Mouse (Mus musculus) gastrocnemius, postnatal 10 days (tissue): ENCODE measurements at regions not wholly inside any gene's neighbourhood (a gene's known extent, or its start where the extent isn't known, plus 50 kb on each side); places are given as distances from the start of the nearest gene placed in this dataset.

Source experiments
- DNase-seq: peaks from one replicate; pipeline ENCODE4 v3.0.0; 2021; ENCODE audit warnings: mixed read lengths

DNA sequence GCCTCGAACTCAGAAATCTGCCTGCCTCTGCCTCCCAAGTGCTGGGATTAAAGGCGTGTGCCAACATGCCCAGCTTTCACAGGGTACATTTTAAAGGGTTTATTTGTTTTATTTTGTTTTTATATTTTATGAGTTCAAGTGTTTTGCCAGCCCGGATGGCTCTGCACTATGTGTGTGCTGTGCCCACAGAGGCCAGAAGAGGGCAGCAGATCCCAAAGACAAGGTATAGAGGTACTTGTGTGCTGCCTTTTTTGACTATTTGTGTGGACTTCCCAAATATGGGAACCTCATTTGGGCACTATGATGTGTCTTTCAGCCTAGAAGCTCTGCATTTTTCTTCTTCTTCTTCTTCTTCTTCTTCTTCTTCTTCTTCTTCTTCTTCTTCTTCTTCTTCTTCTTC, 176.4 kb upstream of the Azi2 start:
- DNase-seq = no peak

DNA sequence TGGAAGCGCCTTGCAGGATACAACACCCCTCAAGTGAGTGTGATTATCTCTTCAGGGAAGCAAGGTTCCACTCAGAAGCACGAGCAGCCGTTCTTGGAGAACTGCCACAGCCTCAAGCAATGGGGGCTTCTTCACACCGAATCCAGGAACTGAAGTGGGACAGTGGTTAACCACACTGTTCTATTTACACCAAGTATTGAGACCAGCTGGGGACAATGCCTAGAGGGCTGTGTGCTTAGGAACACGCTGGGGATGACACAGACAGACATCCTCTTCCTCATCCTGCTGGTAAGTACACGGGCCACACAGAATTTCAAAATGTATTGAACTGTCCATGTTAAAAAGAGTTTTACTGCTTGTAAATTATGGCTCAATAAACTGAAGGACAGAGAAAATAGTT, 177.0 kb upstream of the Azi2 start:
- DNase-seq = no peak

DNA sequence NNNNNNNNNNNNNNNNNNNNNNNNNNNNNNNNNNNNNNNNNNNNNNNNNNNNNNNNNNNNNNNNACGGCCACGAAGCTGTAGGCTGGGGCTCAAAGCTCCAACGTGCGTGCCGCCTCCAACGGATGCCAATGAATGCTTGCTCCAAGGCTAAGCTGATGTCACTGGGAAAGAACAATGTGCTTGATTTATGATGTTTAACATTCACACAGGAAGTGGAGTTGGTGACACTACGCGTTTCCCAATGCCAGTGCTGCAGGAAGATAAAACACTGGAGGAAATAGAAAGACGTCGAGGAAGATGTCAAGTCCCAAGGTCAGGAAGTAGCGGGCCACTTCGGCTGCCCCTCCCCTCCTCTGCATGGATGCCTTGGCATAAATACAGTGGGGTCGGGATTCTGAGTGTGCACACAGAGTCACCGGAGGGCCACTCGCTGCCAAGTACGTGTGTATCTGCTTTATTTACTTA, 180.7 kb upstream of the Azi2 start:
- no peak for DNase-seq

DNA sequence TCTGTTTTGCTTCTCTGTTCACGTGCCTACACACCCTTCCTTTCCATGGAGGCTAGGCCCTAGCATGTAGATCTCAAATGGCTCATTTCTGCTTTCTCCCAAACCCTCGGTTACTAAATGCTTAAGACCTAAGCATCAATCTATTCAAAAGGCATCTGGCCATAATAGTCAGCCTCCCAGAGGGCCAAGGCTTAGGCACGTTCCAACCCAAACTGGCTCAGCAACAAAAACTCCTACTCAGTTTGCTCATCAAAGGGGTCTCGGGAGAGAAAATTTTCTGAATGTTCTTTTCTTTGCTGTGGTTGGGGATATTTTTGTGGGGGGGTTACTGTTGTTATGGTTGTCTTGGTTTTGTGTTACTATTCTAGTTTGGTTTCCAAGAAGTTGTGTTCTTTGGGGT, 196.8 kb upstream of the Azi2 start:
- DNase-seq = no peak

DNA sequence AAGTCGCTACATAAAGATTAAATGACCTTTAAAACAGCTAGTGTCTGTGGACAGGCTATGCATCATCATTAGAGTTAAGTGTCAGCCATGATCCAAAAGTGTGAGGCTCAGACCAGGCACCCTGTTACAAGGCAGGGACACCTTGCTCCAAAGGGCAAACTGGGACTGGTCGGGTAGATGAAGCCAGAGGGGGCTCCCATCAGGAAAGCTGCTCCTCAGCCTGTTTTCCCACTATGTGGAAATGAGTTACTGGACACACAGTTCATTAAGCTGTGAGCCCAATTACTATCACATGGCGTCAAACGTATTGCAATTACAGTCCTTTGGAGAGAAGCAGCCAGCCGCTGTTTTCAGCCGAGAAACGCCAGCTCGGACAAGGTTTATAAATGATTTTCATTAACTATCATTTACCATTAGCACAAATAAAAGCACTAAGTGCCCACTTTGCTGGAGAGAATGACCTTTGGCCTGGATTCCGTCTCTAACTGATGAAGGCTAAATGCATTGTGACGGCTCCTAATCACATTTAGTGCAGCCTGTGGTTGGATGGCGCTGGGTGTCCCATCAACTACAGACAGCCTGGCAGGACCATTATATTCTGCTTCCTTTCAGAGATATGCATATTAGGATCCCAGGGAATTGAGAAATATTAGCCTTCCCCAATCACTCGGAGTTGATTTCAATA, 203.5 kb upstream of the Azi2 start:
- no peak for DNase-seq

DNA sequence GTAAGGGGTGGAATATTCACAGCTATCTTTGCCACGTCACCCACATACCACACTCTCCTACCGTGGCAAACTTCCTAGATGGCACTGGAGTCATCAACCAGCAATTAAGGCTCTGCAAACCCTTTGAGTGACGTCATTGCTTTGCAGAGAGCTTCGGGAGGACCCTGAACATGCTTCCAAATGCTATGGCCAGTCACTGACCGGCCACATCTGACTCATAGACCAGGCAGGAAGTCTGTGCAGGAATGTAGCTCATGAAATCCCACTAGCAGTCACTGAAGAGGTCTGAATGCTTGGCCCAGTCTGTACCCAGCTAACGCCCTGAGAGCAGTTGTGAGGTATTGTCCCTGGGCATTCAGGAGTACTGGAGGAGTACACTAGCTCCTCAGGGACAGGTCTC, 203.9 kb upstream of the Rbms3 start:
- DNase-seq = no peak

DNA sequence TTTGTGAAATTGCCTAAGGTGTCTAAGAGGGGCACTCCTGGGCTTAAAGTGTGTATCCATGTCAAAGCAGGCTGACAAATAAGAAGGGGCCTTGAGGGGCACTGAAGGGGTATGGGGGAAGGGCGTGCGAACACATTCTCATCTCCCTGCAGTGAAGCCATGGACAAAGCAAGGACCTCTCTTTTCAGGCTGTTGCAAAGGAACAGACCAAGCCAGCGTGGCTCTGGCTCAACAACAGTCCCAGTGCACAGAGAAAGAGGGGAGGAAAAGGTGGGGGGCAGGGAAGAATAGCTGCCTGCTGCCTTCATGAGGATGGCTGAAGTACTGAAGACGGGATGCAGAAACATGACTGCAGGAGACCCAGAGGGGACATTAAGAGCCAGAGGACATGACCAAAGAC, 184.9 kb upstream of the Rbms3 start:
- DNase-seq = no peak

DNA sequence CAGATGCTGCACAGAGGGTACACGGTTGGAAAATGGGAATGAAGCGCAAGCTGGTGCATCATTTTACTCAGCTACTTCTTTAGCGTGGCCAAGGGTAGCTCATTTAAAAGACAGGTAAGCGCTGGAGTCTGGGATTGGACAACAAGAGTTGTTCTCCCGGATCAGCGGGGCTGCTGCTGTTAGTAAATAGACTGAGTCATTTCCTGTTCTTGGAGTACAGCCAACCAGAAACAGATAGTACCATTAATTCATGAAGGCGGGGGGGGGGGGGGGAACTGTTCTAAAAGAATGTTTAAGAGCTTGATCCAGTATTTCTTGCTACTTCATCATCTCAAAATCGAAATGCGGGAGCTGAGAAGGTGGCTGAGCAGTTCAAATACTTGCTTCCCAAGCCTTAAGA, 183.5 kb upstream of the Rbms3 start:
- no peak for DNase-seq

DNA sequence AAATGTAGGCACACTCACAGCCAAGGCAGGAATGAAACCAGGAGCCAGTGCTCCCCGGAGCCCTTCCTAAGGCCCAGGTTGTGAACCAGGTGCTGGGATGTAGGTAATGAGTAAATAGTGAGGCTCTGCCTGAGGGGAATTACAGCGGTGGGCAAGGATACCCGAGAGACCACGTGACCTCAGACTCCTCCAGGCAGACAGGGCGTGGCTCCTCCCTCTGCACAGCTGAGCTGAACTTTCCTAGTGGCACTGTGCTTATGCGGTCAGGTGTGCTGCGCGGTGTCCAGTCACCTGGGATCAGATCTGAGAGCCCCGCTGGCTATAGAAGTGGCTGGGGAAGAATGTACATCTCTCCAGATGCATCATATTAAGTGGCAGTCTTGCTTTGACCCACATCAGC, 176.1 kb upstream of the Rbms3 start:
- no peak for DNase-seq

DNA sequence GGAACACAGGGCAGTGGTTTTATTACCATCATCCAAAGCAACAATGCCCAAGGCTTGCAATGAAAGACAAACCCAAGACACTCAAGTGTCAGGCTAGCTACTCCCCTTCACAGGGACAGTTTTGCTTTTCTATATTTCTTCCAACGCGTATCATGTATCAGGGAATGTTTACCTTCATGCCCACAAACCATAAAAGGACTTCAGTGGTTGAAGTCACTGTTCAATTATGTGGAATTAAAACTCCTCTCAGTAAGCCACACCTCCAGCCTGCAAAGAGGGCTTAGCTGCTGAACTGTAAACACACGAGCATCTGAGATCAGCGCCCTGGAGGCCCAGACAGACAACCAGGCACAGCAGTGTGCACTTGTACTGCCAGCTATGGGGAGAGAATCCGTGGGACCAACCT, 154.5 kb upstream of the Rbms3 start:
- no peak for DNase-seq

DNA sequence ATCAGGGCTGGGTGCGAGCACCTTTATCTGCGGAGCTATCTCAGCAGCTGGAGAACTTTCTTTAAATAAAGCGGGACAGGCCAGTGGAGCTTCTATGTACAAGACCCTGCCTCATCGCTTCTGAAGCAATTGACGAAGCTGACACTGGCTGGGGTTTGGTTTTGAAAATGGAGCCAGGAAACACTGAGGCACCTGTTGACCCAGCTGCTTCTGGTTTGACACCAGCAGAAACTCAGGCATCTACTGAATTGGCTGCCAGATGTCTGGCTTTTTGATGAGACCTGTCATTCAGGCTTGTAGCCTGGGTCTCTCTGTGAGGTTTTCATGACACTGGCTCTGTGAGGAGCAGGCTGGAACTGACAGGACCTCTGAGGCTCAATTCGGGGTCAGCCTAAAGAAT, 124.9 kb upstream of the Rbms3 start:
- no peak for DNase-seq

DNA sequence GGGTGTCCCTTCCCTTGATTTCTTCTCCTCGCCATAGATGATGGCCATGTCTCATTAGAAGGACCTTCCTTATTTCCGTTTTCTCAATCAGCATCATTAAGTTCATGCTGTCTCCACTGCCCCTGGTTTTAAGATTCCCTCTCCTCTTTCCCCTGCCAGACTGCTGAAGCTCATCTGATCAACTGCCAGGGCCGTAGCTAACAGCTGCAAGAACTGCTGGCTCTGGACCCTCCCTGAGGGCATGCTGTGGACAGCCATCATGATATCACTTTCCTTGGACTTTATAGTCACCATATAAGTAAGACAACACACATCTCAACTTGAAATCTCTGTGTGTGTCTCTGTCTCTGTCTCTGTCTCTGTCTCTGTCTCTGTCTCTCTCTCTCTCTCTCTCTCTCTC, 123.8 kb upstream of the Rbms3 start:
- DNase-seq = peak; percentile 45

DNA sequence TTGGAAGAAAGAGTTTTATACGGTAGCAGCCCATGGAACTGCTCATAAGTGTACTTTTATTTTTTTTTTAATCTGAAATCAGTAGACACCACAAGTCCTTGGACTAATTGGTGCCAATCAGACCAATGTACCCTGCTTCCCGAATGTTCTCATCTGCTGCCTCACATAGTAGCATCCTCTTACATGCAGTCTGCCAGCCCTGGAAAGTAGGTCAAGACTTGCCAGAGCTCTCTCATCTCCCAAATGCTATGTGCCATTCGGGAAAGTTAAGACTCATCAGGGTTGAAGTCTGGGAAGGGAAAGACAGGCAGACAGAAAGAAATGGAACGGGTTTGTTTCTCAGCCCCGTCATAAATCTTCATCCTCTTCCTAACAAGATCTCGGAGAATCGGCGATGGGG, 115.2 kb upstream of the Rbms3 start:
- DNase-seq = no peak

DNA sequence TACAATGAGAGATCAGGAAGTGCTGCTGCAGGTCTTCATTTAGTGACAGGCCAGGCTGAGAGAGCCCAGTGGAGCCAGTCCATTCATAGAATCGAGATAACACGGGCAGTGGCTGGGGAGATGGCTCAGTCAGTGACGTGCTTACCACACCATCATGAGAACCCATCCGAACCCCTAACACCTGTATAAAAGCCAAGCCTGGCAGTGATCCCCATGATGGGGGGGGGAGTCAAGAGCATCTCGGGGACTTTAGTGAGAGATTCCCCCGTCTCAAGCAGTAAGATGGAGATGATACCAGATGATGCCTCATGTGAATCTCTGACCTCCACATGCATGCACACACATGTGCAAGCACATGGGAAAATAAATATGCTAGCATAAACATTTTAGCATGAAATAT, 99.7 kb upstream of the Rbms3 start:
- DNase-seq = no peak

DNA sequence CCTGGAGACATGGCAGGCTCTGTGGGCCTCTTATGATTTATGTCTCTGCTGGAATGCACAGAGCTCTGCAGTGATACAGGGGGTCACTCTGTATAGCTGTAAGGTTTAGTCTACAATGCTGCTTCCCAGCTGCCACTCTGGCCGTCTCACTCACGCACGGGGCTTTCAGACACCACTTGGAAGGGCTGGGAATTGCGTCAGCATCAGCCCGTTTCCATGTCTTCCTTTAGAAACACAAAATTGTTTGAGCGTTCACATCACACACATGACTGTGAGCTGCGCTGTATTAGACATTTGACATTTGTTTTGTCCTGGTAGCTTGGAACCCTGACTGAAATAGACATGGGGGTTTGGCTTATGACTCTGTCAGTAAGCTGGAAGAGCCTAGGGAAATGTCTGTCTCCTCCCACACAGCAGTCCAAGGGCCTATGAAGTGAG, 90.5 kb upstream of the Rbms3 start:
- no peak for DNase-seq

DNA sequence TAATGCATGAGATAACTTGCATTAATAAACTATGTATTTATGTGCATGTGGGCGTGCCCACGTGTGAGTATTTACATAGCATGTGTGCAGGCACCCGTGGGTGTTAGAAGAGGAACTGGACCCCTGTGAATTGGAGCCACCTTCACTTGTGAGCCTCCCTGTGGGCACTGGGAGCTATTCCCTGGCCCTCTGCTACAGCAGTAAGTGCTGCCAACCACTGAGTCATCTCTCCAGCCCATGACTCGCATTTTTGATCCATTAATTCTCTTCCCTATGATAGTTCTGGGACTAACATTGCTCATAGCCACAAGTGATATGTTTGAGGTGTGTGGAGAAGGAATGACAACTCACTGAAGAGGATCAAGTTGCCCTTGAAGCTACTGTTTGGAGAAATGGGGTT, 87.6 kb upstream of the Rbms3 start:
- no peak for DNase-seq

DNA sequence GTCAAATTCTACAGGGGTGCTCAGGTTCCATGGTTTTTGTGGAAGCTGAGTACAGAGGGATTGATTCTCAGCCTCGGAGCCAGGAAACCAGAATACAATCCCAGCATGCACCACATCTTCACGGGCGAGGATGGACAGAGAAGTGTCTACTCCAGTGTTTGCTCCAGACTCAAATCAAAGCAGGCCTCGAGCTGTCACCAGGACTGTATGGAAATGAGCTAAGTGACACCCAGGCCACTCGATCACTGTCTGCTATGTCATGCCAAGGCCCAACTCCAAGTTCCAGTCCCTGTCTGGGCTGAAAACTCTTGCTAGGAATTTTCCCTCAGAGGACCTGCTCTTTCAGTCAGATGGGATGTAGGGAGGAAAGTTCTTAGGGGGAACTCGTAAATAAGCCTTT, 86.8 kb upstream of the Rbms3 start:
- no peak for DNase-seq

DNA sequence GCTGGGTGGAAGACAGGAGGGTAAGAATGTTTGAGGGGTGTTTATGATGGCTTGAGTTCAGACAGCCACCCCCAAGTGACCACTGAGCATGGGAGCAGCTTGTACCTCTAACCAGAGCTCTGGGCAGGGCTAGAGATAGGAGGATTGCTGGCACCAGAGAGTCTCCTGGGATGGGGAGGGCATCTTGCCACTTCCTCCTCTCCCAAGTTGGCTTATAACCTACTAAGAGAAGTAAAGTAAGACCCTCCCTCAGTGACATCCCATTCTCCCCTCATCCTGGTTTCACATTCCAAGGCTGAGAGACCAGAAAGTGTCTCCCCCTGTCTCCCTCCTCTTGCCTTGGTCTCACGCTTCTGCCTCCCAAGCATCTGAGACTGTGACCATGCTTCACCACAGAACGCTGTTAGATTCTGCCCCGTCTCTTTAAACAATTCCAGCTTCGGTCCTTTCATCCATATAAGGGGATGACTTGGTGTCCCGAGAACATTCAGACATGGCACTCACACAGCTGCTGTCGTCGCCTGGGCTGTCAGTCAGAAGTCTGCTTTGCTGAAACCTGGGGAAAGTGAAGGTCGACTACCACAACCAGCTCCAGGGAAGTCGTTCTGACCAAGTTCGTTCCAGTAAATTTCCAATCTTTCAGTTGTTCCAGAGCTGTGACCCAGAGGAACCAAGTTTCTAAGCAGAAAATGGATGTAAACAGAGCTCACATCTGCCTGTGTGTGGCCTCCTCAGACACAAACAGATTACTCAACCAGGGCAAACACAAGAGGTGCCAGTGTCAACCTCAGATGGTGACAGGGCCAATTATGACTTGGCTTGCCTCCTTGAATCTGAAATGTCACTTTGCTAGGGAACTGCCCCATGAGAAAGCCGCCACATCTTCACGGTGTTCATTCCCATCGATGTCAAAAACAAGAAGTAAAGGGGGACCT, 85.3 kb upstream of the Rbms3 start:
- no peak for DNase-seq

DNA sequence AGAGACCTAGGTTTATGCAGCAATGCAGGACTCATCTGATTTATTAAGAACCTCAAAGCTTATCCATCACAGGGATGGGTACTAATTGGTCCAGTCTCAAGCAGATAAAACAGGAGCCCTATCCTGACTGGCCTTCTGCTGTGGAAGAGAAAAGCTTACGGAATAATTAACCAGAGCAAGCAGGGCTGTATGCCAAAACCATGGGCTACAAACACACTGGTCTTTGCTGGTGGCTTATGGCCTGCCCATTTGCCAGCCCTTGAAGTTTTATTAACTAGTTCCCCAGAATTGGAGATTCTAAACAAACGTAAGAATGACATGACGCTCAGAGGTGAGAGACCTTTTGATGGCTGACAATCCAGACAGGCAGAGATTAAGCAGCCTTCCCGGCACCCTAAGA, 83.4 kb upstream of the Rbms3 start:
- DNase-seq = no peak

DNA sequence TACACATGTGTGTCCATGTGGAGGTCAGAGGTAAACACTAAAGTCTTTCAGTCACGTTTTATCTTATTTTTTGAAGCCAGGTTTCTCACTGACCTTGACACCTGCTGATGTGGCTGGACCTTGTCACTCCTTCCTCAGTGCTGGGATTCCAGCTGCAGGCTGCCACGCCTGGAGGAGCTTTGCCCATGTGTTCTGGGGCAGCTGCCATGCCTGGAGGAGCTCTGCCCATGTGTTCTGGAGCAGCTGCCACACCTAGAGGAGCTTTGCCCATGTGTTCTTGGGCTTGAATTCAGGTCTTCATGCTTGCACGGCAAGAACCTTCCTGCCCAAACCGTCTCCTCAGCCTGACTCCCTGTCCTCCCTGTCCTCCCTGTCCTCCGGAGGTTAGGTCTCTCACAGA, 82.1 kb upstream of the Rbms3 start:
- no peak for DNase-seq

DNA sequence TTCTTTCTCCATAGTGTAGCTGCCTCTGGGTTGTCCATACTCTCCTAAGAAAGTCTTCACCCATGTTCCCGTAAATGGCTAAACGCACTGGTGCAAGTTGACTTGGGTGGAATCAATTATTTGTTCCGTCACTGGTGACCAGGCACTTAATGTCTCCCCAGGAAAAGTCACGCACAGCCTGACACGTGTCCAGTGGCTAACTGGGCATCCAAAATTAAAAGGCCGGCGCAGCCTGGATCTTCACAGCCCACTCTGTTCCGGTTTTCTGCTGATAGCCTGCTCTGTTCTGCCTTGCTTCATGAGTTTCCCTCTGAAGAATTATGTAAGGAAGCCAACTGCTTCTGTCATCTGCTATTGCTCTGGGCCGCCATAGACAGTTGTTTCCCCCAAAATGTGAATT, 81.3 kb upstream of the Rbms3 start:
- DNase-seq = no peak

DNA sequence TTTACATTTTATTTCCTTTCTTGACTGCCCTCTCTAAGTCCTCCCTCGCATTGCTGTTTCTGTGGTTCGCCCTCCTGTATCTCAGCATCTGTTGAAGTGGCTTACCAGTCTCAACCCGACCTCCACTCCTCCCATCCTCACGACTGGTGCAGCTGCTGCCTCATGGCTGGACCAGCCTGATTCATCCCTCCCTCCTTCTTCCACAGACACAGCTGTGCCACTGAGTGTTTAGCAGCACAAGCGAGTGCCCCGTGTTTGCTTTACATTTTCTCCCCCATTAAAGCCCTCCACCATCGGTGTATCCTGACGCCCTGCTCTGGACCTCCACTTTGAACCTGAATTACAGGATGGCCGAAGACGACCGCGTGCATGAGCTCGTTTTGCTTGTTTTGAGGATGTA, 80.0 kb upstream of the Rbms3 start:
- no peak for DNase-seq

DNA sequence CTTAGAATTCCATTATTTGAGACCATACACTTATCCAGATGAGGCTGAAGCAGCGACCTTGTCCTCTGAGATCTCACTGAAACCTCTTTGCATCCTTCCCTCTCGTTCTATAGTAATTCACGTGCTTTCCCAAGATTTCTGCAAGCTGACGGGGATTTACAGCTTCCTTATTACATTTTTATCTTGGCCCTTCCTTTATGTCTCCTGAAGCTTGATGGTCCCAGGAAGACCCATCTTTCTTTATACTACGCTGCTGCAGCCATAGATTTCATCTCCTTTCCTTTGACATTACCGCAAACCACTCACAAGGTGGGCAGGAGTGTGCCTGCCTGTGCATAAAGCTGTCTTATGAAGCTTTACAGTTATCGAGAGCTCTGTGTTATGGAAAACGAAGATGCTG, 63.3 kb upstream of the Rbms3 start:
- no peak for DNase-seq

DNA sequence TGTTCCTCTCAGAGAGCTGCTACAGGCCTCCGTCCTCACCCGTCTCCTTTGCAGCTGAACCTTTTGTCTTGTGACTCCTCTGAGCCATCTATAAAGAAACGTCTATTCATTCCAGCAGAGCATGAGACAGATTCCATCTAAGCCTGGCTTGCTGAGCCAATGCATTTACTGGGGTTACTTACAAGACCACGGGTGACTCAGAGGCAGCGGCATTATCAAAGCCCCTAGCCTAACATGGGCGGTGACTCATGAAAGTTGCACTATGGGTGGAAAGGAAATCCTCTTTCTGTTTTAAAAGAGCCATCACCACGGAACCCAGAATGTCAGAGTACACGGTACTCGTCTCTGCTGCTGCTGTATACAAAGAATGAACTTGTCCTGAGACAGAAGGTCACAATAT, 62.8 kb upstream of the Rbms3 start:
- no peak for DNase-seq
